Mouse (Mus musculus): ENCODE results near the gene Mad1l1. TPM values are rescaled to one million over a fixed set of nuclear protein-coding genes. Genes with fewer than 3 reads are reported as not detected.
A peak's percentile ranks its signal among the peaks of the same experiment; 100 is the strongest.

Gene Mad1l1
- polyA plus RNA-seq, 1 experiment from 2014 or later, result 44.8 TPM

- Histone ChIP-seq H3K27ac (no peak overlapping the region), H3K9ac (no peak overlapping the region), H3K4me3 (no peak overlapping the region), H3K36me3 (peaks cover 24% of the 10 kb centered on the region), H3K4me1 (peaks cover 13% of the 10 kb centered on the region), H3K4me2 (replicated peaks) (no peak overlapping the region), H3K9me3 (replicated peaks) (no peaks in the 10 kb centered on the region), H3K27me3 (no peaks in the 10 kb centered on the region)
- 93% methylated on average over 3 of the region's 3 CpGs for WGBS
- ATAC-seq (ENCODE audit: low FRiP score), result no peak
Measured at GRCm38 (mm10) chr5:140316716-140317115, 4.6 kb downstream of the Mad1l1 start.

DNA sequence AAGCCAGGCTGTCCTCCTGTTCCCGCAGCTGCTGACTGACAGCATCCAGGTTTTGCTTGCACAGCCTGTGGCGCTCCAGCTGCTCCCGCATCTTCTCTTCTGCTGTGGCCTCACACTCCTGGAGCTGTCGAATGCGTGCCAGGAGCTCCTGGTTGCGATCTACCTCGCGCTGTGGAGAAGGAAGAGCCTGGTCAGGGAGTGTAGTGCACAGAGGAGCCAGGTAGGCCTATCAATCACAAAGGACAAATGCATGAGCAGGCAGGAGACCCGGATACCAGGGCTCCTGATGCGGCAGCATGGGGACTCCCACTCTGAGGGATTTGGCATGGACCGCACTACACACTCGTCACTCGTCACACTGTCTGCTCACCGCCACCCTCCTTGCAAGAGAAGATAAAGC lies 13.8 kb downstream of the Mad1l1 start:
- Histone ChIP-seq H3K27ac (no peak overlapping the region), H3K36me3 (peaks cover 81% of the 10 kb centered on the region), H3K4me2 (replicated peaks) (no peak overlapping the region), H3K4me1 (0 out of 2 replicates have a peak, but pooled peaks cover 3% of the 10 kb centered on the region), H3K4me3 (no peak overlapping the region), H3K9me3 (replicated peaks) (no peaks in the 10 kb centered on the region), H3K27me3 (no peaks in the 10 kb centered on the region), H3K9ac (no peak overlapping the region)
- WGBS, result 91% methylated on average over 14 of the region's 14 CpGs
- ATAC-seq (ENCODE audit: low FRiP score), result no peak

- ATAC-seq (ENCODE audit: low FRiP score), result no peak
- WGBS, result 71% methylated on average over 8 of the region's 8 CpGs
- Histone ChIP-seq H3K27ac (no peak overlapping the region), H3K27me3 (no peaks in the 10 kb centered on the region), H3K9ac (no peak overlapping the region), H3K36me3 (peaks cover 80% of the 10 kb centered on the region), H3K4me3 (no peak overlapping the region), H3K4me1 (0 out of 2 replicates have a peak, but pooled peaks cover 3% of the 10 kb centered on the region), H3K9me3 (replicated peaks) (no peaks in the 10 kb centered on the region), H3K4me2 (replicated peaks) (no peak overlapping the region)
Measured at GRCm38 (mm10) chr5:140306016-140306415, 15.3 kb downstream of the Mad1l1 start.

GRCm38 (mm10) chr5:140298291-140298690 lies 23.1 kb downstream of the Mad1l1 start:
- H3K4me1 ChIP-seq, result no peaks in the 10 kb centered on the region
- H3K36me3 ChIP-seq, result peaks cover 69% of the 10 kb centered on the region
- no peak overlapping the region for H3K9ac ChIP-seq
- no peak overlapping the region for H3K27ac ChIP-seq
- H3K4me2 ChIP-seq (replicated peaks), result no peak overlapping the region
- 94% methylated on average over 4 of the region's 4 CpGs for WGBS
- H3K9me3 ChIP-seq (replicated peaks), result no peaks in the 10 kb centered on the region
- H3K27me3 ChIP-seq, result no peaks in the 10 kb centered on the region
- no peak overlapping the region for H3K4me3 ChIP-seq
- no peak for ATAC-seq (ENCODE audit: low FRiP score)

GRCm38 (mm10) chr5:140292152-140292551 lies 29.2 kb downstream of the Mad1l1 start:
- Histone ChIP-seq H3K9ac (no peak overlapping the region), H3K4me1 (no peaks in the 10 kb centered on the region), H3K36me3 (peaks cover 55% of the 10 kb centered on the region), H3K4me2 (replicated peaks) (no peak overlapping the region), H3K27me3 (no peaks in the 10 kb centered on the region), H3K4me3 (no peak overlapping the region), H3K9me3 (replicated peaks) (no peaks in the 10 kb centered on the region), H3K27ac (no peak overlapping the region)
- 92% methylated on average over 1 of the region's 1 CpGs for WGBS
- ATAC-seq (ENCODE audit: low FRiP score), result peak; percentile 40; the same call in 1 of the 2 replicates

DNA sequence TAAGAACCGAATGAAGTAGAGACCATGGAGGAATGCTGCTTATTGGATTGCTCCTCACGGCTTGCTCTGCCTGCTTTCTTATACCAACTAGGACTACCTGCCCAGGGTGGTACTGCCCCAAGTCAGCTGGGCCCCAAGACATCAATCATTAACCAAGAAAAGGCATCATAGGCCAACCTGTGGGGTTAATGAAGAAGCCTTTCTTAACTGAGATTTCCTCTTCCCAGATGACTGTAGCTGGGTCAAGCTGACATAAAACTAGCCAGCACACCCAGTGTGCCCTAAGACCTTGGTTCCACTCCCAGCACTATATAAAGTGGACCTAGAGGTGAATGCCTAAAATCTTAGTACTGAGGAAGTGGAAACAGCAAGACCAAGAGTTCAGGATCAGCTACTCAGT lies 32.2 kb downstream of the Mad1l1 start:
- Histone ChIP-seq H3K4me2 (replicated peaks) (no peak overlapping the region), H3K36me3 (peaks cover 38% of the 10 kb centered on the region), H3K4me1 (no peaks in the 10 kb centered on the region), H3K27me3 (no peaks in the 10 kb centered on the region), H3K27ac (no peak overlapping the region), H3K9ac (no peak overlapping the region), H3K9me3 (replicated peaks) (no peaks in the 10 kb centered on the region), H3K4me3 (no peak overlapping the region)
- WGBS, result 95% methylated on average over 2 of the region's 2 CpGs
- ATAC-seq (ENCODE audit: low FRiP score), result no peak

DNA sequence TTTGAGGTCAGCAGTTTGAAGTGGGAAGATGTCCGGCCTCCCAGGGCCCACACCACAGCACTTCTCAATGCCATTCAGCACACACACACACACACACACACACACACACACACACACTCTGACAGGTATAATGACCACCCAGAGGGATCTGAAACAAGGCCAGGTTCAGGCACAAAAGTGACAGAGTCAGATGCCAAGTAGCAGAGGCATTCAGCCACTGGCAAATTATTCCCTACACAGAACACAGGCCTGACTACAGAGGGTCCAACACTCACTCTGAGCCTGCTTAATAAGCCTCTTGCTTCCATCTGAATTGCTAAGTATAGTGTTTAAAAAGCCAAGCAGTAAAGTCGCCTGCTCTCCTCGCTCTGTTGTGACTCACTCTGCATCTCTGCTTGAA lies 33.1 kb downstream of the Mad1l1 start:
- Histone ChIP-seq H3K4me1 (no peaks in the 10 kb centered on the region), H3K4me2 (replicated peaks) (no peak overlapping the region), H3K27ac (no peak overlapping the region), H3K36me3 (peaks cover 36% of the 10 kb centered on the region), H3K4me3 (no peak overlapping the region), H3K9ac (no peak overlapping the region), H3K27me3 (no peaks in the 10 kb centered on the region), H3K9me3 (replicated peaks) (no peaks in the 10 kb centered on the region)
- no peak for ATAC-seq (ENCODE audit: low FRiP score)
- WGBS, result 86% methylated on average over 3 of the region's 3 CpGs

DNA sequence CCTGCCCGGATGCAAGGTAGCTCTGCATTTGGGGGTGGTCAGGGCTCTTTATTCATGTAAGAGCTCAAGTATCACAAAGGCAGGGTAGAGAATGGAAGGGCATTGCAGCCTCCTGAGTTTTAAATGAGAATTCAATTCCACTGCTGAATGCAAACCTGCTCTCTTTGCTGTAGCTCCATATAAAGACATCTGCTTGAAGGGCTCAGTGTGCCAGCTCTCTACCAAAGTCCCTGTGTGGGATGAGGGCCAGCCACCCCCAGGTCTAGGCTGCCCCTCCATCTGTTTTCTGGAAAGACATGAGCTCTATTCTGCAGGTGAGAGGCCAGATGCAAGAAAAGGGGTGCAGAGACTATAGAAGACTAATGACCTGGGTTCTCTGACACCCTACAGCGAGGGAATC lies 36.6 kb downstream of the Mad1l1 start:
- Histone ChIP-seq H3K4me1 (peaks cover 4% of the 10 kb centered on the region; the same call in 1 of the 2 replicates), H3K9ac (no peak overlapping the region), H3K4me3 (no peak overlapping the region), H3K4me2 (replicated peaks) (no peak overlapping the region), H3K9me3 (replicated peaks) (no peaks in the 10 kb centered on the region), H3K36me3 (peaks cover 27% of the 10 kb centered on the region), H3K27ac (no peak overlapping the region), H3K27me3 (no peaks in the 10 kb centered on the region)
- no peak for ATAC-seq (ENCODE audit: low FRiP score)
- 79% methylated on average over 2 of the region's 2 CpGs for WGBS

- Histone ChIP-seq H3K9me3 (replicated peaks) (no peaks in the 10 kb centered on the region), H3K9ac (no peak overlapping the region), H3K36me3 (peaks cover 21% of the 10 kb centered on the region), H3K27me3 (no peaks in the 10 kb centered on the region), H3K4me1 (peaks cover 4% of the 10 kb centered on the region; the same call in 1 of the 2 replicates), H3K4me2 (replicated peaks) (no peak overlapping the region), H3K4me3 (no peak overlapping the region), H3K27ac (no peak overlapping the region)
- WGBS, result 86% methylated on average over 2 of the region's 2 CpGs
- no peak for ATAC-seq (ENCODE audit: low FRiP score)
Measured at GRCm38 (mm10) chr5:140284011-140284410, 37.3 kb downstream of the Mad1l1 start.

DNA sequence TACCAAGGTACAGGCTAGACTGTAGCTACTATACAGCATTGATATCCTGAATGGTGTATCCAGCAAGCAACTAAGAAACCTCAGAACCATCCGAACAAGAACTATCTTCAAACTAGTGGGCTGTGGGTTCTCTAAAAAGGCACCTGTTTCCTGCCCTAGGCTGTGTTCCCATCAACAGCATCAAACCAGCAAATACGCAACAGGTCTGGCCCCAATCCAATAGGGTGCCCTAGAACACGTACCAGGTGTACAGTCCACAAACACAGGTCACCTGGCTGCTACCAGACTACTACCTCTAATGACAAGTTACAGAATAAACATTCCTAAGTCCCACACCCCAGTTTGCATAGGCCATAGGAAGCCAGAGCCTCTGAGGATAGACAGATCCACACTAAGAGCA lies 38.5 kb downstream of the Mad1l1 start:
- 97% methylated on average over 3 of the region's 3 CpGs for WGBS
- Histone ChIP-seq H3K4me3 (no peak overlapping the region), H3K9ac (no peak overlapping the region), H3K27ac (no peak overlapping the region), H3K9me3 (replicated peaks) (no peaks in the 10 kb centered on the region), H3K4me2 (replicated peaks) (no peak overlapping the region), H3K27me3 (no peaks in the 10 kb centered on the region), H3K4me1 (peaks cover 4% of the 10 kb centered on the region; the same call in 1 of the 2 replicates), H3K36me3 (peaks cover 20% of the 10 kb centered on the region; the same call in 1 of the 2 replicates)
- no peak for ATAC-seq (ENCODE audit: low FRiP score)

- Histone ChIP-seq H3K4me2 (replicated peaks) (no peak overlapping the region), H3K4me1 (peaks cover 4% of the 10 kb centered on the region; the same call in 1 of the 2 replicates), H3K36me3 (peaks cover 20% of the 10 kb centered on the region; the same call in 1 of the 2 replicates), H3K27ac (no peak overlapping the region), H3K27me3 (no peaks in the 10 kb centered on the region), H3K9me3 (replicated peaks) (no peaks in the 10 kb centered on the region), H3K4me3 (no peak overlapping the region), H3K9ac (no peak overlapping the region)
- 75% methylated on average over 8 of the region's 8 CpGs for WGBS
- ATAC-seq (ENCODE audit: low FRiP score), result no peak
Measured at GRCm38 (mm10) chr5:140282376-140282775, 39.0 kb downstream of the Mad1l1 start.

DNA sequence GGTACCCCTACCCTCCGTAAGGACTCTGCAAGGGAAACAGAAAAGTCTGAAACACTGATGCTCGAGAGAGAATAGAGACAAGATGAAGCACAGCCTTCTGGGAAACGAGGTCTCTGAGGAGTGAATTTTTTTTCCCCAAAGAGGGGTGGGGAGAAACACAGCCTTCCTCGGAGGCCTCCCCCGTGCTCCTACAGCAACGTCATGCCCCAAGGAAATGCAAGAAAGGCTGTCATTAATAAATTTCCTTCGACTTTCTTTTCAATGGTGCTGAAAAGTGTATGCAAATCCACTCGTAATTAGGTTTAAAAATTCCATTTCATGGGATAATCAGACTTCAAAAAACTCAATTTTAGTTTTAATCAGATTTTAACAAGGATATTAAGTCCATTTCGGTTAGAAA lies 41.1 kb downstream of the Mad1l1 start:
- ATAC-seq (ENCODE audit: low FRiP score), result no peak
- Histone ChIP-seq H3K4me3 (no peak overlapping the region), H3K27ac (no peak overlapping the region), H3K9me3 (replicated peaks) (no peaks in the 10 kb centered on the region), H3K4me1 (peaks cover 4% of the 10 kb centered on the region; the same call in 1 of the 2 replicates), H3K27me3 (no peaks in the 10 kb centered on the region), H3K36me3 (peaks cover 18% of the 10 kb centered on the region; the same call in 1 of the 2 replicates), H3K4me2 (replicated peaks) (no peak overlapping the region), H3K9ac (no peak overlapping the region; the same call in 1 of the 2 replicates)
- 68% methylated on average over 9 of the region's 9 CpGs for WGBS

DNA sequence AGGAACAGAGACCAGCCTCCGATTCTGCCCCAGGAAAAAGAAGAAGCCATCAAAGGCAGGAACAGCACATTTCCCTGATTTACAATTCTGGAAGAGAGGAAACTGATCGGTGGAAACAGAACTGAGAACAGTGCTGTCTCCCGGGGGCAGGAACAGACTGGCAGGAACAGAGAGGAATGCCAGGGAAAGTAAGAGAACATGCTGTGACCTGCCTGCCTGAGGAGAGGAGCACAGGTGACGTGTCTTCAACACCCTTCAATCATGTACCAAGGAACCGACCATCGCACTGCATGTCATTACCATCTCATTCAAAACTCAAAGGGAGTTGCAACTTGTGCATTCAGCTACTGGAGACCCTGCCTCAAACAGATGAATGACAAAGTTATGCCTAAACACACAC lies 44.6 kb downstream of the Mad1l1 start:
- WGBS, result 88% methylated on average over 6 of the region's 6 CpGs
- no peaks in the 10 kb centered on the region for H3K27me3 ChIP-seq
- H3K4me3 ChIP-seq, result no peak overlapping the region
- no peaks in the 10 kb centered on the region for H3K4me1 ChIP-seq
- no peaks in the 10 kb centered on the region for H3K9me3 ChIP-seq (replicated peaks)
- no peak overlapping the region for H3K4me2 ChIP-seq (replicated peaks)
- H3K36me3 ChIP-seq, result peaks cover 20% of the 10 kb centered on the region
- no peak overlapping the region for H3K9ac ChIP-seq
- ATAC-seq (ENCODE audit: low FRiP score), result no peak
- no peak overlapping the region for H3K27ac ChIP-seq

All from hindbrain, embryonic 12.5 days (tissue).